Mouse (Mus musculus): ENCODE results near the gene Gm10324. TPM values are rescaled to one million over a fixed set of nuclear protein-coding genes. Genes with fewer than 3 reads are reported as not detected.

Gene Gm10324
- not detected in 2 replicates for polyA plus RNA-seq (2012; rRNA removed; ENCODE audit: low replicate concordance)

DNA sequence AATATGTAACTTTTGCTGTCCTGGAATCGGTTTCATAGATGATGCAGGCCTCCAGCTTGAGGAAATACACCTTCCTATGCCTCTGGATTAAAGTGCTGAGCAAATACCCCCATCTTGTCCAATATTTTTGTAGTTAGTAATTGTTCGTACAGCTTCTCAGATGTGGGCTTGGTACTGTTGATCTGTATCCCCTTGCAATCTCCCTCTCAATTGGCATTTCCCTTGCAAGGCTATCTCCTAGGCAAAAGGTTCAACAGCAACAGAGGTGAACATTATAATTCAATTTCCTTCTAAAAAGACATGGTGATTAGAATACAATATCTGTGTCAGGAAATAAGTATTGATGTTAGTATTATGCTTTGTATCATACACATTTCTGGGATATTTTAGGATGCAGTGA lies at the start of gene Gm10324:
Gene Gm10324, plus strand, starts transcription at position 301 of the 400 bp plus-strand sequence.

Other genes with a start within 250 kb of the Gm10324 start
- gene Gm10772, start 108.0 kb downstream of the Gm10324 start, polyA plus RNA-seq (2012; rRNA removed; ENCODE audit: low replicate concordance), result not detected in 2 replicates

Measured in duodenum, adult 2 months (tissue).